9 mouse cellular contexts compared by ENCODE assay signal in genomic region chr5:118027101-118027697, GRCm38 (mm10). TPM values are rescaled to one million over a fixed set of nuclear protein-coding genes. Genes with fewer than 3 reads are reported as not detected.
DNase-seq lines count a peak whose midpoint lies in the region; ATAC-seq and TF ChIP-seq lines count a peak whose summit lies in the region.
"Had no signal": no experiment of that assay in that cellular context is flagged by ENCODE, and none has a peak within 500 bp of the region (broad histone marks: within the 10 kb centered on the region; RNA-seq: fewer than 3 reads in every experiment).

No protein-coding gene starts in this region.

- no peak for ATAC-seq in liver, embryonic 12.5 days
- ATAC-seq in stomach, postnatal 0 days (ENCODE audit: low FRiP score, low TSS enrichment), result no peak

- H3K27ac ChIP-seq in spleen, adult 2 months (ENCODE audit: insufficient read depth, low read length), result no peak overlapping the region
- no peak overlapping the region for H3K27ac ChIP-seq in liver, embryonic 12.5 days
- H3K27ac ChIP-seq in stomach, postnatal 0 days (replicated peaks), result no peak overlapping the region

- H3K36me3 ChIP-seq in spleen, adult 2 months (ENCODE audit: control insufficient read depth, insufficient read depth, low read length), result no peaks in the 10 kb centered on the region
- H3K36me3 ChIP-seq in liver, embryonic 12.5 days, result no peaks in the 10 kb centered on the region
- H3K36me3 ChIP-seq in stomach, postnatal 0 days (ENCODE audit: control insufficient read depth, insufficient read depth, low read length), result no peaks in the 10 kb centered on the region

- peak; percentile 76 for DNase-seq in cerebellum, adult 9-11 months
- no peak for DNase-seq in cerebellum, adult 8-10 months
- no peak for DNase-seq in spleen, adult 2 months (ENCODE audit: low read depth in 1 of 2, low spot score in 2 of 2)
- DNase-seq in spleen, postnatal 4 days (ENCODE audit: low spot score in 2 of 2), result no peak
- DNase-seq in stomach, postnatal 0 days (ENCODE audit: low spot score), result no peak
- DNase-seq in adrenal gland, postnatal 36 days, result no peak
- no peak for DNase-seq in left cerebral cortex, adult 8-10 months (ENCODE audit: low spot score in 2 of 2)

- no peak overlapping the region for H3K9ac ChIP-seq in liver, embryonic 12.5 days
- H3K9ac ChIP-seq in stomach, postnatal 0 days (ENCODE audit: low read length), result no peak overlapping the region

- H3K4me3 ChIP-seq in spleen, adult 2 months (ENCODE audit: extremely low read depth, insufficient read depth, insufficient read length), result peak overlapping the region; percentile 17; the same call in 1 of the 2 replicates
- H3K4me3 ChIP-seq in liver, embryonic 12.5 days, result peak overlapping the region; percentile 57
- peak overlapping the region; percentile 62 for H3K4me3 ChIP-seq in stomach, postnatal 0 days (ENCODE audit: low read depth, low read length)

- WGBS in spleen, adult 2 months, result 6% methylated on average over 39 of the region's 39 CpGs
- 4% methylated on average over 36 of the region's 39 CpGs for WGBS in liver, embryonic 12.5 days (ENCODE audit: insufficient replicate concordance)
- 3% methylated on average over 39 of the region's 39 CpGs for WGBS in stomach, postnatal 0 days

- no peaks in the 10 kb centered on the region for H3K9me3 ChIP-seq in liver, embryonic 12.5 days (replicated peaks)
- no peaks in the 10 kb centered on the region for H3K9me3 ChIP-seq in stomach, postnatal 0 days (ENCODE audit: control insufficient read depth, low read length)

- peak overlapping the region; percentile 76 for H3K4me2 ChIP-seq in liver, embryonic 12.5 days
- H3K4me2 ChIP-seq in stomach, postnatal 0 days (replicated peaks; ENCODE audit: low read depth), result peak overlapping the region; percentile 96

- peaks cover 17% of the 10 kb centered on the region for H3K27me3 ChIP-seq in spleen, adult 2 months (ENCODE audit: control insufficient read depth, insufficient read depth, low read length)
- peaks cover 79% of the 10 kb centered on the region for H3K27me3 ChIP-seq in liver, embryonic 12.5 days (replicated peaks)
- peaks cover 13% of the 10 kb centered on the region; the same call in 1 of the 2 replicates for H3K27me3 ChIP-seq in stomach, postnatal 0 days (ENCODE audit: control insufficient read depth, insufficient read depth, low read length)

- H3K4me1 ChIP-seq in spleen, adult 2 months (ENCODE audit: control insufficient read depth, insufficient read depth, insufficient read length), result peaks cover 10% of the 10 kb centered on the region; the same call in 1 of the 2 replicates
- H3K4me1 ChIP-seq in liver, embryonic 12.5 days, result peaks cover 34% of the 10 kb centered on the region
- H3K4me1 ChIP-seq in stomach, postnatal 0 days (replicated peaks; ENCODE audit: control insufficient read depth, insufficient read depth), result peaks cover 3% of the 10 kb centered on the region

- TF ChIP-seq EP300 in stomach, postnatal 0 days (optimal IDR thresholded peaks at IDR 0.05), result no peak

- TF ChIP-seq CTCF in spleen, adult 2 months (IDR thresholded peaks at IDR 0.05; ENCODE audit: extremely low read depth, insufficient read depth, insufficient read length, insufficient replicate concordance), result no peak
- TF ChIP-seq CTCF in stomach, postnatal 0 days (IDR thresholded peaks at IDR 0.05; ENCODE audit: low read depth), result no peak

- no peak for TF ChIP-seq POLR2A in spleen, adult 2 months (IDR thresholded peaks at IDR 0.05; ENCODE audit: low read depth, low read length)

RNA-seq across cellular contexts. Expression of gene Tesc, which starts 0.3 kb away (rescaled TPM):
- polyA plus RNA-seq in spleen, adult 2 months (2012; rRNA removed), result 17.1 and 21.2 TPM in 2 replicates
- polyA plus RNA-seq in liver, embryonic 12.5 days (2016; fragmentation: Nextera tagmentation; extraction: Ambion mirVana), result 1.5 and 2.0 TPM in 2 replicates
- 112 and 116 TPM in 2 replicates for polyA plus RNA-seq in stomach, postnatal 0 days (2015; fragmentation: Nextera tagmentation; extraction: Ambion mirVana)
- 100 to 1,000 TPM; 112 to 175 TPM for total RNA-seq in adrenal gland, postnatal 36 days (2021)
- 10 to 100 TPM; 84.0 to 92.2 (median 89.0) TPM for total RNA-seq in left cerebral cortex, adult 8-10 months (2022)
- total RNA-seq: common myeloid progenitor, adult 5-6 weeks had no signal

RNA-seq across cellular contexts. Expression of gene Fbxo21, which starts 50.7 kb away (rescaled TPM):
- 15.7 and 20.6 TPM in 2 replicates for polyA plus RNA-seq in spleen, adult 2 months (2012; rRNA removed)
- 28.1 and 28.3 TPM in 2 replicates for polyA plus RNA-seq in liver, embryonic 12.5 days (2016; fragmentation: Nextera tagmentation; extraction: Ambion mirVana)
- 19.2 and 20.7 TPM in 2 replicates for polyA plus RNA-seq in stomach, postnatal 0 days (2015; fragmentation: Nextera tagmentation; extraction: Ambion mirVana)
- total RNA-seq in adrenal gland, postnatal 36 days (2021), result 10 to 100 TPM; 55.9 to 77.6 TPM
- 100 to 1,000 TPM; 115 to 125 (median 123) TPM for total RNA-seq in left cerebral cortex, adult 8-10 months (2022)
